Mouse (Mus musculus) adrenal gland, adult 18-20 months (tissue): Measurements from ENCODE around the gene Pcyt2. TPM values are rescaled to one million over a fixed set of nuclear protein-coding genes. Genes with fewer than 3 reads are reported as not detected.

Source experiments
- DNase-seq, 2 experiments: peaks; one replicate each; pipeline ENCODE4 v3.0.0; 2021 to 2022; ENCODE audit warnings: low spot score in 2 of 2
- total RNA-seq, 2 experiments: library from RNA; stranded (reverse); gene quantifications; 1 replicate in 1 of 2; 2 replicates in 1 of 2; pipeline ENCODE4 v1.2.3; 2021

Gene Pcyt2
- total RNA-seq, 2 experiments from 2014 or later = 300 to 301 TPM

DNA sequence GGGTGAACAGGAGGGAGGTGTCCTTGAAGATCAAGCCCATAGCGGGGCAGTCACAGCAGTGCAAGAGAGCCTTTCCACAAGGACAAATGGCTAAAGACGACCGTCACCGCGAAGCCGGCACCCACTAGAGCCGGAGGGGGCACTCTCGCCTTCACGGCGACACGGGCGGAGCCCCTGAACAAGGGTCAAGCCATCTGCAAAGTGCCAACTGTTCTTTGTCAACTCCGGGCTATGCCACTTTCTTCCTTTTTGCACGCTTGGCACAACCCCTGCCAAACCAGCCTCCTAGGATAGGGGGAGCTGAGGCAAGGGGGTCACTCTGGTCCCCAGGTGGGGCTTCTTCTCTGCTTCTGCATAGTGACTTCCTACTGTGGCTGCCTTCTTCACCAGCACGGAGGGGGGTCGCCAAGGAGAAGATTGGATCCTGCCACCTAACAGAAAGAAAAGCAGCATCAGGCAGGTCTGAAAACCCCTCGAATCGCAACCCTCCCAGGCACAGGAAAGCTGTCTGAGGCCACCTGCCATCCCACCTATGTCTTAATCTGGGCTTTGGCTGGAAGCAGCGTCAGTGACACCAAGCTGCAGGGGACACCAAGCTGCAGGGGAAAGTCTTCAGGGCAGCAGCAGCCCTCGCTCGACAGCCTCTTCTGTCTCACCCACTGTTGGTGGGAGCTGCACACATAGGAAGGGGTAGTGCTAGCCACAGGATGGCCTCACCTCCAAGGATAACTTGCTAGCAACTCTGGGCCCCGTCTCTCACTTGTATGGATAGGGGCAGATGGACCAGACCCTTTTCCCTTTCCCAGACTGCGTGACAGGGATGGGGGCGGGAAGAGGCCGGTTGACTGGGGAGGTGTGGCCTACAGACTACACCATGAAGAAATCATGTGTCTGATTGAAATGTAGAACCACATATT lies 1.1 kb upstream of the Pcyt2 start:
- no peak for DNase-seq

DNA sequence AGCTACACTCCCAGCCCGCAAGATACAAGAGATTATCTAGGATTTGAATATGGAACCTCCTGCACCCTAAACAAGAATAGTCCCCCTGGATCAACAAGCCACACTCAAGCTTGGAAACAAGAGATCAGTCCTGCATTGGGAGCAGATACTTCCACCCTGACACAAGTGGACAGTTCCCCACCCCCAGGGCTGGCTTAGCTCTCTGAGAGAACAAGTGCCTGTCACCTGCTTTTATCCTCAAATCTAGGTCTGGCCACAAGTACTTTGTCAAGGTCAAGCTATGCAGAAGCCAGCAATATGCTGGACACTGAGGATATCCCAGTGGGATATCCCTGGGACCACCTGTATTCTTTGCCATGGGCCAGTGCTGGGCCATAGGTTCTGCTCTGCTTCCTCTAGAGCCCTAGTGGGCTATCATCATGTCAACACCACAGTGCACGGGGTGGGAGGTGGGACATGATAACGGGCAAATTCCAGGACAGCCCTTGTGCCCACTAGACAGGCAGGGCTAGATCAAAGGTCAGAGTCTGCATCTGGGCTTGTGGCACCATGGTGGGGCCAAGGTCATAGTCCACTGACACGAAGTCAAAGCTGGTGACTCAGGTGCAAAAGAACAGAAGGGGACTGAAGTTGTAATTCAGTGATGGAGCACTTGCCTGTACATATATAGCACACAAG lies 980 bp downstream of the Pcyt2 start:
- no peak for DNase-seq

DNA sequence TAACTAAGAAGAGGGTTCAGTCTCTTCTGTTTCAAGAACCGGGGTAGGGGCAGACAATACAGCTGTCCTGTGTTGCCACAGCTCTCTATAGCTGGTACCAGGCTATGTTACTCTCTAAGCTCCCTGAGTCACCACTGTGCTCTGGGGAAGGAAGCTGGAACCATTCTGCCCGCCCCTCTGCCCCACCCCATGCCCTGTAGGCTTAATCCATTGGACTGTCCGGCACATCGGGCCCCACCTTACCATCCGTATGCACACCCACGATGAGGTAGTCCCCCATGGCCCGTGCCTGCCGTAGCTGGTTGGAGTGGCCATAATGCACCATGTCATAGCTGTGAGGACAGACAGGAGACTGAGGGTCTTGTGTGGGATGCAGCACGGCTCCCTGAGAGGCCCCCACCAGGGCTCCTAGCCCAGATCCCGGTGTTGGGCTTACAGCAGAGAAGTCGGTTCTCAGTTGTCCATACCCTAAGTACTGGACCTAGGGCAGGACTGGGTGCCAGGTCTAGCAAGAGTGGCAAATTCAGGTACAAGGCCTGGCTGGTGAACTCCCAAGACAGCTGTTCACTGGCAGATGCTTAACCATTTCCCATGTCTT lies 2.0 kb downstream of the Pcyt2 start:
- no peak for DNase-seq

DNA sequence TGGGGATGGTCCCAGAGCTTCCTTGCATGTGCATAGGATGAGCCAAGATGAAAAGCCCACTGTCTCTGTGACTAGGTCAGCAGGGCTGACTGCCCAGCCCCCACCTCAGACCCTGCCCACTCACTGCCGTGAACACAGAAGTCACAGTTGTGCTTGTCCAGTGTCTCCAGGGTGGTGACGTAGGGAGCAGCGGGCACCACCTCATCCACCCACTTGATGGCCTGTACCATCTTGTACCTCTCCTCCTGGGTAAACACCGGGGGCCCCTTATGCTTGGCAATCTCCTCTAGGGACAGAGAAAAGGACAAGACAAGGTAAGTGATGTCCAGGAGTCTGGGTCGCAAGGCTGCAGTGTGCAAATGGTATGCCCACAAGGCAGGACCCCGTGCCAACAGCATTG lies 2.6 kb downstream of the Pcyt2 start:
- no peak for DNase-seq

DNA sequence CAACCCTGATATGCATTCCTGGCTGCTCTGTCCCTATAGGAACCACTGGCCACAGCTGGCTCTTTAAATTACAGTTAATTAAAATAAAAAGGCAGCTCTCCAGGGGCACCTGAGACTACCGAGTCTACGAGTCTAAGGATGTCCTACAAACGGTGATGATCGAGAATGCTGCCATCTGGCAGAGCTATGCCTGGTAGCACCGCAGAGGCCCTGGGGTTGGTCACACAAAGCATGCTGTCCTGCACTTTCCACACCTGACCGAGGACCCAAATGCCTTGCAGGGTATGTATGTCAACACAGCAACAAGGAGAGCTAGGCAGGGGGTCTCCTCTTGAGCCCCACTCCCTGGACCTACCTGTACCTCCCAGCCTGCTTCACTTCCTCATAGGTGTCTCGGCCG lies 3.8 kb downstream of the Pcyt2 start:
- no peak for DNase-seq

DNA sequence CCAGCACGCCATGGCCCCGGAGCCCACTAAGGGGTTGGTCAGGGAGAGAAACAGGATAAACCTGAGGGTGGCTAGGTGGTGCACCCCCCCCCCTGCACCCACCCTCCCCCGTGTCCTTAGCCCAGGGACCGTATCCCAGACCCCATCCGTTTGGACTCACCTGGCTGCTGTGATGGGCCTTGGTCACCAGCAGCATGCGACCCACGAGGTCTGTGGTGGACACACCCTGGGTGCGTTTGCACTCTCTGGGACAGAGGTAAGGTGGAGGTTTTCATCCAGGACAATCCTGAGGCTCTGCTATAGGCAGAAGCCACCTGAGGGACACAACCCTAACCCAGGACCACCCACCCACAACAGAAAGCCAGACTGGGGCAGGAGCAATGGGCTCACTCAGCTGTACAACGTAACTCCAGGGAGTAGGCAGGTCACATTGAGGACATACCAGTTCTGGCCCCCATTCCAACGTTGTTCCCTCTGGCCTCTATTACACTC lies 4.2 kb downstream of the Pcyt2 start:
- no peak for DNase-seq

DNA sequence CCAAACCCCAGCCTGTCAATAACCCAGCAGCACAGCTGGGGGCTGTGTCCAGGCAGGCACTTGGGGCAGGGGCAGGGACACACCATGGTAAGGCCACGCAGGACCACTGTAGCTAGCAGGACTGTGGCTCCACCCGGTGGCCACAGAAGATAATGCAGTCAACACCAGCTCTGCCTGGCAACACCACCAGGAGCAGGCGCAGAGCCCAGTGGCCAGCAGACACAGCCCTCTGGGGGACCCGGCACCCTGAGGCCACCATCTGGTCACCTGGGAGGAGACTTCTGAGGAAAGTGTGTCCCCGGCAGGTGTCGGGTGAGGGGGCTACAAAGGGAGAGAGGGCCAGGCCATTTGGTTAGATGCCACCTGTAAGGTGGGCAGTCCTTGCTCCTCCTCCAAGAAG lies 5.0 kb downstream of the Pcyt2 start:
- DNase-seq = peak; percentile 70 to 72

DNA sequence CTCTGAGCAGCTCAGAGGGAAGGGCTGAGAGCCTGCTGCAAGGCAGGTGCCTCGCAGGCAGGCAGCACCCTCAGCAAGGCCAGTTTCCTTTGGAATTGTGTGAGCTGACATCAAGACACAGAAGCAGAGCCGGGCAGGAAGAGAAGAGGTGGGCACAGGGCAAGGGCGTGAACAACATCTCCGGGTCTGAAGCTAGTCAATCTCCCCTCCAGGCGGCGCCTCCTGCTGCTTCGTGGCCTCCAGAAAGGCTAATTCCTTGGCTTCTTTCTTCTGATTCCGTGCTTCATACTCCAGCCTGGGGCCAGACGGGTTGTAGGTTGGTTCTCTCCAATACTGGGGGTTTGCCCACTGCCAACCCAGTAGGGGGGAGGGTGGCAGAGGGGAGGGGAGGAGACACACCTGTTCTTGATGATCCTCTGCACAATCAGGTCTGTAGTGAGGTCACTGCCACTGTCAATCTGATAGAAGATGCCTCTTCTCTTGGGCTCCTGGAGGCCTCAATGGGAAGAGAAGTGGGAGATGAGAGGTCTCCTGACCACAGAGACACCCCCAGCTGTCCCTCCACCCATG lies 7.2 kb downstream of the Pcyt2 start:
- no peak for DNase-seq

DNA sequence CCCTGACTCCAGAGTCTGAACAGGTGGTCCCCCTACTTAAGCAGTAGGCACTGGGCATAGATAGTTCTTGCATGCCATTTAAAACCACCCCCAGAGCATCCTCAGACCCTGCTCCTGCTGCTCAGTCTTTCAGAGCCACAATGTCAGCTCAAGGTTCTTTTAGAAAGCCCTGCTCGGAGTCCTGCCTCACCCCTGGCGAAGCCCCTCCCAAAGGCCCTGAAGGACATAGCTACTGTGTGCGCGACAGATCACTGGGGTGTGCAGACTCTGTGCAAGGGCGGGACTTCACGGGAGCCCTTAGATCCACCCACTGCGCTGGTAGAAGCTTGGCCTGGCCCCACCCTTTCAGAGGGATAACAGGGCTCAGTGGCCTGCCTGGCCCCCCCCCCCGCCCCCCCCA lies 8.5 kb downstream of the Pcyt2 start:
- peak in 1 of 2 experiments; percentile 26 for DNase-seq

DNA sequence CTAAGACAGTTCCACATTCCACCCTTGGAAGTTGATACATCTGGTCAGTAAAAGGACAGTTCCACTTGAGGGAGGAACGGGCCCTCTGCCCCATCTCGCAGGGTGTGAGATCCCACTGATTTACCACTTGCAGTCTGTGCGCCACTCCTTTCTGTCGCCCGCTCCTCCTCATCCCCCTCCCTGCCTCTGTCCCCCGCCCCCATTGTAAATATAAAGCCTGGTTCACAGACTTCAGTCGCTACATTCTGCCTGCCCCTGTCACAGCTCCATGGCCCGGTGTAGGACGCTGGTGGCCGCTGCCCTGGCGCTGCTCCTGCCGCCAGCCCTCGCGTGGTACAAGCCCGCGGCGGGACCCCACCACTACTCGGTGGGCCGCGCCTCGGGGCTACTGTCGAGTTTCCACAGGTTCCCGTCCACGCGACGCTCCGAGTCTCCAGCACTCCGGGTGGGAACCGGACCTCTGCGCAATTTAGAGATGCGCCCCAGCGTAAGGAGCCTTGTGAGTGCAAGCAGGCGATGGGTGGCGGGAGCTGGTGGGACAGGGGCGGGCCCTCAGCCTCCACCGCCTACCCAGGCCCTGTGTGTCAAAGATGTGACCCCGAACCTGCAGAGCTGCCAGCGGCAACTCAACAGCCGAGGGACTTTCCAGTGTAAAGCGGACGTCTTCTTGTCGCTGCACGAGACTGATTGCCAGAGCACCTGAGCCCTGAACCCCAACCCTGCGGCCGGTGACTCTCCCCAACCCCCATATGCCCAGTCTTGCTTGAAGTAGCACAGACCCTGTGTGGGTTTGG lies 9.3 kb downstream of the Pcyt2 start, which contains the start of gene Npb:
Gene Npb, plus strand, starts transcription at position 237 of the 794 bp plus-strand sequence.
- no peak for DNase-seq

DNA sequence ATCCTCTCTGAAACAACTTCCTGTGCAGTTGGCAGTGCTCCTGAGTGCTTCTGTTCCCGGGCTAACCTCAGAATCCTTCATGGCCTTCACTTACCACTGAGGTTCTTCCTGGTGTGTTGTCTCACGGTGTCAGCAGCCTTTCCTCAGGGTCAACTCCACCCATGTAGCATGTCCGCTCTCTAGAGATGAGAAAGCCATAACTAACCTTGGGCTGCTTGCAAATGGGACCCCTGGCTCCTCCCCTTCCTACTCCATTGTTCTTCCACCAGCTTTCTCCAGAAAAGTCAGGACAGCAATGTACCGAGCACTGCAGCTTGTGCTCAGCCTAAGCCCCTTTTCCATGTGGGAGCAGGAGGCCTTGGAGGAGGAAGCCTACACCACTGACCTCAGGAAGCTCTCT lies 11.0 kb downstream of the Pcyt2 start:
- no peak for DNase-seq

DNA sequence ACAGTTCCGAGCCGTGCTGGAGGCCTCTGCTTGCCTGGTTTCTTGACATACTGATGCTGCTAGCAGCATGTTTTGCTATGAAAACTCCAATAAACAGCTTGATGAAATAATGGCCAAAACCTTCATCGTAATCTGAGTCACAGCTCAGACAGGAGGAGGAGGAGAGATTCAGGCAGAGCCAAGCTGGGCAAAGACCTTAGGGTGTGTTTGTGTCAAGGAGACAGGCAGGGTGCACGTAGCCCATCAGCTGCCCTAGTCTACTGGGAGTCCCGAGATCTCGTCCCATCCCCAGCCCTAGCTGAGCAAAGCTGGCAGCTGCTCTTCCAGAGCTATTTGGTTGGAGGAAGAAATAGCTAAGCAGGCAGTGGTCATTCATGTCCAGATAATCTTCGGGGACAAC lies 12.1 kb downstream of the Pcyt2 start:
- no peak for DNase-seq

DNA sequence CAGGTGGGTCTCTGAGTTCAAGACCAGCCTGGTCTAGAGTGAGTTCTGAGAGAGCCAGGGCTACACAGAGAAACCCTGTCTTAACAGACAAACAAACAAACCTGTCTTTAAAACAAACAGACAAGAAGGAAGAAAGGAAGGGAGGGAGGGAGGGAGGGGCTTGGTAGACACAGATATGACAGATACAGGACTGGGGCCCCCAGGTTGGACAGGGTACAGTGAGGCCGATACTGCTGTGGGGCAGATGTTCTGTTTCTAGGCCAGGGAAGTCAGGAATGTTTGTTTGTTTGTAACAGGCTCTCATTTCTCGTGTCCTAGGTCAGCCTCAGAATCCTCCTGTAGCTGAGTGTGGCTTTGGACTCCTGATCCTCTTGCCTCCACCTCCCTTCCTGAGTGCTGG lies 14.2 kb downstream of the Pcyt2 start:
- no peak for DNase-seq

DNA sequence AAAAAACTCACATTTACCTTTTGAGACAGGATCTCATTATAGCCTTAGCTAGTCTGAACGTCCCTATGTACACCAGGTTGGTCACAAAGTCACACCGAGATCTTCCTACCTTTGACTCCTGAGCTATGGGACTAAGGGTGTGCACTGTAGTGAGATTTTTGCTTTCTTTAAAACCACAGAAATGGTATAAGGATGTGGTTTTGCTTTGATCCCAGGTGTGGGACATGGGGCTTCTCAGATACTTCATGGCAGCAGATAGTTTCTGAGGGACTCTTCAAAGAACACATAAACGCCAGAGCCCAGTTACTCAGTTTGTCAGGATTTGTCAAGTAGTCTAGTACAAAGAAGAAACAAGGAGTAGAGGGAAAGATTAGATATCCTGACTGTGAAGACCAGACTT lies 17.0 kb downstream of the Pcyt2 start:
- no peak for DNase-seq

DNA sequence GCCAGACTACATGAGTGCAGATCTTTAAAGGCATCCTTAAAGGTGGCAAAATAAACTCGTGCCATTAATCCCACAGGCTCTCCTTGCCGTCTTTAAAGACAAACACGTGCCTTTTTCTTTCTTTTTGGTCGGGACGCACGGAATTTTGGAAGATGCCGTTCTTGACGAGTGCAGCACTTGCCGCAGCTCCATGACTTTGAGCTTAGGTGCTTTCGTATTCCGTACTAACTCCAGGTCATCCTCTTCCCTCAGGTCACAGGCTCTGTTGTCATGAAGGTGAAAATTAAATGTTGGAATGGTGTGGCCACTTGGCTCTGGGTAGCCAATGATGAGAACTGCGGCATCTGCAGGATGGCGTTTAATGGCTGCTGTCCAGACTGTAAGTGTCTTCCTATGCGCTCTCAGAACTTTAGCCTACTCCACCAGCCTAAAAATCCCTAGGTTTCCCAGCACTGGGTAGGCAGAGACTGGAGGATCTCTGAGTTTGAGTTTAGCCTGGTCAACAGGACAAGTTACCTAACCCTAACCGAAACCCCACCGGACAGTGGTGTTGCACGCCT lies 18.7 kb downstream of the Pcyt2 start:
- no peak for DNase-seq

DNA sequence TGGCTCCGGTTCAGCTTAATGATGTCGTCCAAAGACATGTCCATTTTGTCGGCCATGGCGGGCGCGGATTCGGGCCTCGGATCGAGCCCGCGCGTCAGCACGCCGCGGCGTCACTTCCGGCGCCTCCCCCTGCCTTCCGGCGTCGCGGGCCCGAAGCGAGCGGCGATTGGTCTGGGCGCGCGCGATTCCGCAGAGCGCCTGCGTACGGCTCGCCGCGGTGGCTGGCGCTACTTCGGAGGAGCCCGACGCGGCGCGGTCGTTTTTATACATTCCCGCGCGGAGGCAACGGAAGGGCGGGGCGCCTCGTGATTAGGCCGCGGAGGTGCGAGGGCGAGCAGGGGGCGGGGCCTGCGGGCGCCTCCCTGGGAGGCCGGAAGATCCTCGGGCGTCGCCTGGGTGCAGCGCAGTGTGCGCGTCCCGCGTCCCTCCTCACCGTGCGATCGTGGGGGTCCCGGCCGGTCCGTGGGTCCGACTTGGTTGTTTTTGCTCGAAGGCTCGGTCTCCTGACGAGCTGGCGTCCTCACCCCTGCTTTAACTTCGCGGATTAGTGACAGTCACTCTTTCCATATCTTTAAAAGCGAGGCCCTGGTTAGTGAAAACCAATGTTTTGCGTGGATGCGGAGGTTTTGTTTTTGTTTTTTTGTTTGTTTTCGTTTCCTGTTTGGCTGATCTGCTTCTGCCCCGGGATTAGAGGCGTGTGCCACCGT lies 19.3 kb downstream of the Pcyt2 start, which contains the start of the genes Alyref and Anapc11:
Gene Alyref, minus strand, starts transcription at position 83 of the 707 bp plus-strand sequence.
Gene Anapc11, plus strand, starts transcription at position 139 of the 707 bp plus-strand sequence.
- DNase-seq = peak; percentile 94 to 96

DNA sequence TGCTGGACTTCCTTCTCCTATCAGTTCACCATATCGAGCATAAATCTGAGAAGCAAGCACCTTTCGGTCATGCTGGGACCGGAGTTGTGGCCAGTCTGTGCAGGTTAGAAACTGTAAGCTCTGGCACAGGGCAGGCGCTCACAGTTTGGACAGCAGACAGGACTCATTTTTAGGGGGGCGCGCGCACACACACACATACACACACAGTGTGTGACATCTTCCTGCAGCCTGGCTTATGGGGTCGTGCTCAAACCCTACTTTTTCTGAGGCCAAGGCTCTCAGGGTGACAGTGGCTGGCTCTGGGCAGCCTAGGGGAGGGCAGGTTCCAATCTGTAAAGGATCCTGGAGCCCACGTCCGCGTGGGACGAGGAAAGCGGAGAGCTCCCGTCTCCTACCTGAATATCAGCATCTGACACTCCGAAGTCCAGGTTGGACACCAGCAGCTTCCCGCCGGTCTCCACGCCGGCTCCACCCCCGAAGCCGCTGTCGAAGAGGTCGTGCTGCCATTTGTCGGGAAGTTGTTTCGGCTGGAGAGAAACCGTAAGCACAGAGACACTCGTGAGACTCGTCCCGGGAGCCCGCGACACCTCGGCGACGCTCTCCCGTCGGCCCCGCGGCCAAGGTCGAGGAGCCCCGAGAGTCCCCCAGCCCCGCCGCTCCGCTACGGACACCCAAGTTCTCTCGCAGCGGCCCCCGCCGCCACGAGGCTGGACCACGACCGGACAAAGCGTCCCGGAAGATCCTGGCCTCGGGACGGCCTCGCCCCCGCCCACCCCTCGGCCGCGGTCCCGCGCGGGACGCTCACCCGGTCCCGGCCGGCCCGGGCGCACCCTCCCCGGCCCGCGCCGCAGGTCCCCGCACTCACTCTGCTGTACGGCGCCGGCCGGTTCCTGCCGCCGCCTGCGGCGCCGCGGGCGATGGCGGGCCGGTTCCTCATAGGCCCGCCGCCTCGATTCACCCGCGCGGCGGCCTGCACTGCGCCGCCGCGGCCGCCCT lies 20.2 kb downstream of the Pcyt2 start:
- DNase-seq = no peak

DNA sequence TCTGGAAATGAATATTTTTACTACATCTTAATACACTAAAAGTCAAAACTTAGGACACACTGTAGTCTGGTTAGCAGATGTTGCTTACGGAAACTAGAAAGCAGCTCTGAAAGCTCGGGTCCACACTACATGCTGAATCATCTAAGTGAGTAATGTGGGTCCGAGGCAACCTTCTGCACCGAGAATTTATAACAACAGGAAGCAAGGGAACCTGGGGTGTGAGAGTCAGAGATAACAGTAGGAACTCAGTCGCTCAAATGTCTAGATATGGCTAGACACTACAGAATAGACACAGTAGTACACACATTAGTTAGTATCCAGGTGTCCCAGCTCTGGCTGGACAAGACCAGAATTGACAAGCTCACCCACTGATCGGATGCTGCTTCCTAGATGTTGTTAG lies 29.2 kb downstream of the Pcyt2 start:
- DNase-seq = no peak
